Mouse (Mus musculus) E14TG2a.4 (cell line): ENCODE measurements at regions not wholly inside any gene's neighbourhood (a gene's known extent, or its start where the extent isn't known, plus 50 kb on each side); places are given as distances from the start of the nearest gene placed in this dataset.

ENCODE experiments used
- CTCF ChIP-seq: conservative IDR thresholded peaks from 2 replicates; pipeline ENCODE4 v1.5.1; 2014; ENCODE audit warnings: low read length
- NANOG ChIP-seq: IDR thresholded peaks from 2 replicates; pipeline ENCODE4 v1.6.1; 2014; ENCODE audit warnings: borderline replicate concordance, low read length, mixed read lengths

- TF ChIP-seq CTCF (peak; percentile 54), NANOG (peak; percentile 51; the same call in 1 of the 2 replicates)
These were observed 54.0 kb downstream of the H2al2a start for GRCm38 (mm10) chr2:17942528-17943387.
